Comparison of ENCODE assay signal across 1 mouse cellular context in genomic region chr9:22307156-22307919, GRCm38 (mm10).
A peak's percentile ranks its signal among the peaks of the same experiment; 100 is the strongest.
TF ChIP-seq lines count a peak whose summit lies in the region.

Zfp810 (minus strand) TSS chr9:22307648.

TF ChIP-seq in CH12.LX, 34 proteins besides CTCF, POLR2A, EP300 and RAD21 (continued from another document):
- no peak for TF ChIP-seq MEF2A (IDR thresholded peaks at IDR 0.05; ENCODE audit: borderline replicate concordance, low read depth, low read length)
- TF ChIP-seq GABPA (IDR thresholded peaks at IDR 0.05; ENCODE audit: insufficient replicate concordance, low read depth, low read length) = no peak
- peak; percentile 56 for TF ChIP-seq NRF1 (IDR thresholded peaks at IDR 0.05; ENCODE audit: low read depth, low read length)
- no peak for TF ChIP-seq MAZ (IDR thresholded peaks at IDR 0.05; ENCODE audit: low read depth, low read length)
- TF ChIP-seq ZNF384 (IDR thresholded peaks at IDR 0.05; ENCODE audit: low read depth, low read length) = no peak
- TF ChIP-seq SMC3 (IDR thresholded peaks at IDR 0.05; ENCODE audit: low read depth, low read length) = no peak; the same call in 1 of the 2 replicates
- TF ChIP-seq RCOR1 (conservative IDR thresholded peaks at IDR 0.05; ENCODE audit: low read depth, low read length) = peak; percentile 16; the same call in 1 of the 2 replicates
- peak; percentile 73 for TF ChIP-seq HCFC1 (IDR thresholded peaks at IDR 0.05; ENCODE audit: low read depth, low read length)
- no peak for TF ChIP-seq MAFK (IDR thresholded peaks at IDR 0.05; ENCODE audit: insufficient replicate concordance, low read length)
- no peak; the same call in 1 of the 2 replicates for TF ChIP-seq IRF4 (IDR thresholded peaks at IDR 0.05; ENCODE audit: low read depth, low read length)
- no peak for TF ChIP-seq USF2 (conservative IDR thresholded peaks at IDR 0.05; ENCODE audit: low read depth, low read length)
- no peak; the same call in 1 of the 2 replicates for TF ChIP-seq JUND (conservative IDR thresholded peaks at IDR 0.05; ENCODE audit: low read depth, low read length)
- peak; percentile 75 for TF ChIP-seq ELF1 (IDR thresholded peaks at IDR 0.05; ENCODE audit: low read depth, low read length)
TF ChIP-seq in CH12.LX: peak in this region for 14.
